9 mouse cellular contexts compared by ENCODE assay signal in the genomic region with DNA sequence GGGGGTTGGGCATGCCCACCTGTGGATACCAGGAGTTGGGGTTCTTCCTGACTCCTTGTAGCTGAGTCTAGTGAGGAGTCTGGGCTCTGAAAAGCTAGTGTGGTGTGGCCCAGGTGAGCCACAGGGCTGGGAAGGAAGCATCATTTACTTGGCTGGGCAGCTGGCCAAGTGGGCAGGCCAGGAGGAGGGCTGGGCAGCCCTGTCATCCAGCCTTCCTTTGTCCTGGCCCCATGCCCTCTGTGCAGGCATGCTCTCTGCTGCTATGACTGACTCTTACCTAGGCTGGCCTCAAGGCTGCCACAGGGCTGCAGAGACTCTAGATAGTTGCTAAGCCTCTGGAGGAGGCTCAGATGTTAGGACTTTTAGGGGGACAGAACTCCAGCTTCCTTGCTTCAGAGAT. TPM values are rescaled to one million over a fixed set of nuclear protein-coding genes. Genes with fewer than 3 reads are reported as not detected.
A peak's percentile ranks its signal among the peaks of the same experiment; 100 is the strongest.
DNase-seq lines count a peak whose midpoint lies in the region; ATAC-seq and TF ChIP-seq lines count a peak whose summit lies in the region.
"Had no signal": no experiment of that assay in that cellular context is flagged by ENCODE, and none has a peak within 500 bp of the region (broad histone marks: within the 10 kb centered on the region; RNA-seq: fewer than 3 reads in every experiment).

No protein-coding gene starts in this region.

- H3K4me2 ChIP-seq in heart, postnatal 0 days (ENCODE audit: low read depth, low read length), result no peak overlapping the region
- H3K4me2 ChIP-seq in liver, embryonic 16.5 days (ENCODE audit: low read depth, low read length), result no peak overlapping the region

- no peak overlapping the region for H3K4me3 ChIP-seq in heart, postnatal 0 days (ENCODE audit: low read depth, low read length)
- no peak overlapping the region for H3K4me3 ChIP-seq in liver, embryonic 16.5 days (ENCODE audit: low read depth, low read length)

- TF ChIP-seq CTCF in heart, postnatal 0 days (IDR thresholded peaks at IDR 0.05; ENCODE audit: low read depth), result no peak

- H3K4me1 ChIP-seq in heart, postnatal 0 days (ENCODE audit: control insufficient read depth, insufficient read depth), result peaks cover 63% of the 10 kb centered on the region
- H3K4me1 ChIP-seq in liver, embryonic 16.5 days (ENCODE audit: control insufficient read depth, low read depth, low read length), result peaks cover 58% of the 10 kb centered on the region

- no peak overlapping the region for H3K27ac ChIP-seq in heart, postnatal 0 days (ENCODE audit: low read depth)
- no peak overlapping the region for H3K27ac ChIP-seq in liver, embryonic 16.5 days (ENCODE audit: low read length)
- H3K27ac ChIP-seq: liver, embryonic 14.5 days had no signal

- DNase-seq in adipocyte (ENCODE audit: low spot score), result peak; percentile 76
- peak; percentile 54 for DNase-seq in cerebellum, adult 11-12 months
- DNase-seq in heart, postnatal 0 days (ENCODE audit: low spot score), result peak; percentile 63
- DNase-seq in urinary bladder, adult 18-20 months (ENCODE audit: low spot score in 2 of 2), result peak; percentile 71 to 85
- DNase-seq in right cerebral cortex, postnatal 4 days, result no peak
- DNase-seq in natural killer cell, adult 2 months (ENCODE audit: low spot score in 2 of 2), result no peak
- no peak for DNase-seq in B cell, adult 2 months

- no peaks in the 10 kb centered on the region; the same call in 1 of the 2 replicates for H3K36me3 ChIP-seq in heart, postnatal 0 days (replicated peaks; ENCODE audit: control insufficient read depth, insufficient read depth, low read length)
- H3K36me3 ChIP-seq in liver, embryonic 16.5 days (ENCODE audit: control insufficient read depth, insufficient read depth), result no peaks in the 10 kb centered on the region

- no peaks in the 10 kb centered on the region for H3K9me3 ChIP-seq in heart, postnatal 0 days (replicated peaks; ENCODE audit: control insufficient read depth, low read length)
- H3K9me3 ChIP-seq in liver, embryonic 16.5 days (replicated peaks; ENCODE audit: control insufficient read depth, low read length), result no peaks in the 10 kb centered on the region

- TF ChIP-seq EP300 in heart, postnatal 0 days (IDR thresholded peaks at IDR 0.05; ENCODE audit: low read depth), result no peak

- H3K9ac ChIP-seq in heart, postnatal 0 days (replicated peaks; ENCODE audit: low read depth, low read length), result no peak overlapping the region
- H3K9ac ChIP-seq in liver, embryonic 16.5 days (ENCODE audit: low read depth, low read length), result no peak overlapping the region
- H3K9ac ChIP-seq: liver, embryonic 14.5 days had no signal

- peak; percentile 86 for ATAC-seq in heart, postnatal 0 days (ENCODE audit: insufficient read depth, low read depth)
- peak; percentile 33; the same call in 1 of the 2 replicates for ATAC-seq in liver, embryonic 16.5 days (ENCODE audit: low read depth)

- H3K27me3 ChIP-seq in heart, postnatal 0 days (ENCODE audit: control insufficient read depth, insufficient read depth, low read length), result no peaks in the 10 kb centered on the region
- H3K27me3 ChIP-seq in liver, embryonic 16.5 days (ENCODE audit: control insufficient read depth, insufficient read depth, low read depth, low read length), result no peaks in the 10 kb centered on the region

RNA-seq across cellular contexts. Expression of gene Rxra, which starts 42.0 kb away (rescaled TPM):
- 56.9 and 81.7 TPM in 2 replicates for total RNA-seq in heart, postnatal 0 days (2014; rRNA removed; ENCODE audit: low replicate concordance)
- polyA plus RNA-seq in heart, postnatal 0 days (2015; fragmentation: Nextera tagmentation; extraction: Ambion mirVana), result 4.9 and 5.5 TPM in 2 replicates
- 4.9 and 5.5 TPM in 2 replicates for polyA plus RNA-seq in liver, embryonic 16.5 days (2015; fragmentation: Nextera tagmentation; extraction: Ambion mirVana)

Comparison
In these comparisons a context has a peak if more than half of its experiments do, and no peak if none do; other contexts are left out.
1. DNase-seq: peak in adipocyte (single experiment), cerebellum, adult 11-12 months (single experiment), heart, postnatal 0 days (single experiment) and urinary bladder, adult 18-20 months (2 of 2); none in right cerebral cortex, postnatal 4 days (single experiment), natural killer cell, adult 2 months (0 of 2) and B cell, adult 2 months (0 of 2).